Mouse (Mus musculus) erythroblast, embryonic 14.5 days (primary cell): ENCODE measurements around the gene Ptpn12.

Source experiments
- GATA1 ChIP-seq: IDR thresholded peaks from 2 replicates; pipeline ENCODE4 v1.6.1; 2012; ENCODE audit warnings: low read length, inconsistent platforms, mixed read lengths
- TAL1 ChIP-seq: IDR thresholded peaks from 3 replicates; pipeline ENCODE4 v1.6.1; 2012; ENCODE audit warnings: low read length, inconsistent platforms, mixed read lengths

DNA sequence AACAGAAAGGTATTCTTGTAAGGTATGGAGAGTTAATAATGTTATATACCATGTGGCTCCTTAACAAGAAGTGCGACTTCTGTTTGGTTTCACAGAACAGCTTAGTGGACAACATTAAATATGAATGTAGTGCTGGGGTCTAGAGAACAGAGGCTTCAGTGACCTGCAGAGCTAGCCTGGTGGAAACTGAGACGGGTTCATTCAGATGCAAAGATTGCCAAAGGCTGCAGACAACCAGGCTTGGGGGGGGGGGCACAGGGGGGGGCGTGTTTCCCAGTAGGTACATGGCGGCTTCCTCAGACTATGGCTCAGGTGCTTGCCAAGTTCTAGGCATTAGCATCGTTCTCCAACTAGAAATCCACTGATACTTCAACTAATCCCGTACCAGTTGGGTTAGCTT is 91.3 kb downstream of the Ptpn12 start:
- TF ChIP-seq TAL1, result no peak
- no peak for TF ChIP-seq GATA1
